Mouse (Mus musculus) embryonic fibroblast, embryonic 13.5 days (primary cell): ENCODE results near the gene Gcgr. TPM values are rescaled to one million over a fixed set of nuclear protein-coding genes. Genes with fewer than 3 reads are reported as not detected.

ENCODE experiments used
- H3K27ac ChIP-seq: 2 replicates; pipeline ENCODE4 v1.5.1; 2012; ENCODE audit warnings: low read length, control low read depth, inconsistent platforms; ENCODE audit not compliant: insufficient read depth
- H3K4me1 ChIP-seq: 2 replicates; pipeline ENCODE4 v1.6.1; 2011; ENCODE audit warnings: low read length; ENCODE audit not compliant: control insufficient read depth, insufficient read depth
- H3K4me3 ChIP-seq: 2 replicates; pipeline ENCODE4 v1.5.1; 2011; ENCODE audit warnings: mild to moderate bottlenecking, control low read depth, low read length; ENCODE audit not compliant: insufficient read depth
- CTCF ChIP-seq: IDR thresholded peaks from 2 replicates; pipeline ENCODE4 v1.5.1; 2011; ENCODE audit warnings: mild to moderate bottlenecking, control low read depth, low read length, moderate library complexity, borderline replicate concordance; ENCODE audit not compliant: insufficient read depth
- POLR2A ChIP-seq: IDR thresholded peaks from 2 replicates; pipeline ENCODE4 v1.6.1; 2011; ENCODE audit warnings: low read depth, mild to moderate bottlenecking, control low read depth, low read length, moderate library complexity
- polyA plus RNA-seq: library from polyadenylated mRNA; stranded (reverse); fragments of >200 nt; gene quantifications from 2 replicates; pipeline ENCODE4 v1.2.4, GENCODE M21; 2011; ENCODE audit warnings: low read depth; ENCODE audit not compliant: missing spikeins, insufficient read length

The Gcgr gene
- not detected in 2 replicates for polyA plus RNA-seq

GRCm38 (mm10) chr11:120530085-120530964 is at the start of gene Gcgr:
TSS of gene Gcgr (plus strand) at chr11:120530699.
- TF ChIP-seq CTCF (no peak), POLR2A (no peak)
- H3K27ac ChIP-seq: no peak within 1 kb of the TSS
- no peaks in the 10 kb centered on the region for H3K4me1 ChIP-seq
- H3K4me3 ChIP-seq: no peak within 1 kb of the TSS

GRCm38 (mm10) chr11:120483448-120483934 is 47.0 kb upstream of the Gcgr start:
- Histone ChIP-seq H3K4me3 (no peak overlapping the region), H3K4me1 (no peaks in the 10 kb centered on the region; the same call in 1 of the 2 replicates), H3K27ac (no peak overlapping the region)
- TF ChIP-seq CTCF (no peak), POLR2A (no peak)

- TF ChIP-seq CTCF (no peak), POLR2A (peak; percentile 80)
- H3K27ac ChIP-seq: peak within 1 kb of the TSS; percentile 18; the same call in 1 of the 2 replicates
- H3K4me3 ChIP-seq: peak within 1 kb of the TSS; percentile 81
- H3K4me1 ChIP-seq: no peaks in the 10 kb centered on the region; the same call in 1 of the 2 replicates
Measured at GRCm38 (mm10) chr11:120484265-120484981, 46.1 kb upstream of the Gcgr start, which contains the start of gene Mrpl12. TSS of gene Mrpl12 (plus strand) at chr11:120484613.

GRCm38 (mm10) chr11:120485251-120485650 is 45.2 kb upstream of the Gcgr start:
- TF ChIP-seq CTCF: no peak
- TF ChIP-seq POLR2A: no peak
- Histone ChIP-seq H3K27ac (no peak overlapping the region), H3K4me3 (peak overlapping the region; percentile 81), H3K4me1 (no peaks in the 10 kb centered on the region; the same call in 1 of the 2 replicates)

- TF ChIP-seq CTCF (no peak), POLR2A (no peak)
- Histone ChIP-seq H3K4me3 (no peak overlapping the region), H3K4me1 (no peaks in the 10 kb centered on the region; the same call in 1 of the 2 replicates), H3K27ac (no peak overlapping the region)
Measured at GRCm38 (mm10) chr11:120488516-120488915, 42.0 kb upstream of the Gcgr start.

- peak; percentile 60; the same call in 1 of the 2 replicates for TF ChIP-seq CTCF
- TF ChIP-seq POLR2A: no peak
- Histone ChIP-seq H3K27ac (no peak overlapping the region), H3K4me1 (no peaks in the 10 kb centered on the region; the same call in 1 of the 2 replicates), H3K4me3 (no peak overlapping the region)
Measured at GRCm38 (mm10) chr11:120489054-120489761, 41.3 kb upstream of the Gcgr start.

GRCm38 (mm10) chr11:120490291-120491046 is 40.0 kb upstream of the Gcgr start:
- H3K27ac ChIP-seq: no peak overlapping the region
- H3K4me3 ChIP-seq: no peak overlapping the region
- H3K4me1 ChIP-seq: no peaks in the 10 kb centered on the region; the same call in 1 of the 2 replicates
- TF ChIP-seq CTCF (no peak), POLR2A (no peak)

- TF ChIP-seq POLR2A: peak; percentile 70
- no peak for TF ChIP-seq CTCF
- Histone ChIP-seq H3K4me1 (no peaks in the 10 kb centered on the region), H3K4me3 (peak within 1 kb of the TSS; percentile 56), H3K27ac (no peak within 1 kb of the TSS)
Measured at GRCm38 (mm10) chr11:120491317-120492023, 39.0 kb upstream of the Gcgr start, which contains the start of gene Slc25a10. TSS of gene Slc25a10 (plus strand) at chr11:120491840.
